Mouse (Mus musculus) embryonic facial prominence, embryonic 11.5 days (tissue): ENCODE data around the gene Plcxd3. TPM values are rescaled to one million over a fixed set of nuclear protein-coding genes. Genes with fewer than 3 reads are reported as not detected.
A peak's percentile ranks its signal among the peaks of the same experiment; 100 is the strongest.

Source experiments
- ATAC-seq: fragments of 200-750 bp; cut with Nextera tagmentation; replicated peaks from 2 replicates; pipeline ENCODE4 v1.8.0; 2017; ENCODE audit warnings: low read depth; ENCODE audit not compliant: insufficient number of reproducible peaks, low FRiP score, low TSS enrichment
- DNase-seq: peaks from one replicate; pipeline ENCODE4 v3.0.0-alpha.2; 2015; ENCODE audit warnings: low spot score
- H3K27ac ChIP-seq: fragments of 300-500 bp; sonication (generic); replicated peaks from 2 replicates; pipeline ENCODE4 v1.5.1; 2014; ENCODE audit warnings: mild to moderate bottlenecking, low read depth, low read length, control low read depth
- H3K27me3 ChIP-seq: fragments of 300-500 bp; sonication (generic); 2 replicates; pipeline ENCODE4 v1.6.1; 2014; ENCODE audit warnings: mild to moderate bottlenecking, low read length, moderate library complexity, mixed read lengths; ENCODE audit not compliant: control insufficient read depth, insufficient read depth
- H3K36me3 ChIP-seq: fragments of 300-500 bp; sonication (generic); replicated peaks from 2 replicates; pipeline ENCODE4 v1.6.1; 2014; ENCODE audit warnings: low read depth, mild to moderate bottlenecking, low read length, moderate library complexity, mixed read lengths; ENCODE audit not compliant: control insufficient read depth, insufficient read depth
- H3K4me1 ChIP-seq: fragments of 300-500 bp; sonication (generic); 2 replicates; pipeline ENCODE4 v1.6.1; 2014; ENCODE audit warnings: low read length, mixed read lengths; ENCODE audit not compliant: control insufficient read depth, insufficient read depth
- H3K4me2 ChIP-seq: fragments of 300-500 bp; sonication (generic); 2 replicates; pipeline ENCODE4 v1.6.1; 2014; ENCODE audit warnings: low read depth, mild to moderate bottlenecking, control low read depth, low read length, moderate library complexity
- H3K4me3 ChIP-seq: fragments of 300-500 bp; sonication (generic); 2 replicates; pipeline ENCODE4 v1.5.1; 2014; ENCODE audit warnings: low read depth, low read length, control low read depth
- H3K9ac ChIP-seq: fragments of 300-500 bp; sonication (generic); replicated peaks from 2 replicates; pipeline ENCODE4 v1.6.1; 2014; ENCODE audit warnings: mild to moderate bottlenecking, control low read depth, low read length
- H3K9me3 ChIP-seq: fragments of 300-500 bp; sonication (generic); replicated peaks from 2 replicates; pipeline ENCODE4 v1.6.1; 2016; ENCODE audit warnings: mild to moderate bottlenecking, low read length, inconsistent platforms, mixed read lengths; ENCODE audit not compliant: control insufficient read depth
- WGBS: fragments of 180-500 bp; shearing (Covaris S2); extraction: QIAGEN DNeasy Blood & Tissue Kit; methylation state at CpG from one replicate; pipeline ENCODE4 v1.1.7; 2014; 5-methylcytosine and 5-hydroxymethylcytosine counted together
- polyA plus RNA-seq: library from polyadenylated mRNA; unstranded; fragments of >200 nt; fragmentation: Nextera tagmentation; extraction: Ambion mirVana; gene quantifications from 2 replicates; pipeline ENCODE4 v1.2.1, GENCODE M21; 2014

The Plcxd3 gene
- polyA plus RNA-seq, 1 experiment from 2014 or later = 3.6 TPM

- Histone ChIP-seq H3K9ac (peak overlapping the region; percentile 22), H3K4me2 (peak overlapping the region; percentile 80), H3K9me3 (no peaks in the 10 kb centered on the region), H3K27ac (no peak overlapping the region), H3K4me3 (peak overlapping the region; percentile 44), H3K4me1 (no peaks in the 10 kb centered on the region), H3K27me3 (no peaks in the 10 kb centered on the region), H3K36me3 (no peaks in the 10 kb centered on the region)
- no peak for ATAC-seq
- no peak for DNase-seq
- WGBS = 22% methylated on average over 6 of the region's 6 CpGs
These were observed 264 bp upstream of the Plcxd3 start for GRCm38 (mm10) chr15:4375031-4375422.

- Histone ChIP-seq H3K4me2 (peak overlapping the region; percentile 80), H3K27ac (no peak overlapping the region), H3K27me3 (no peaks in the 10 kb centered on the region), H3K9ac (no peak overlapping the region; the same call in 1 of the 2 replicates), H3K4me1 (no peaks in the 10 kb centered on the region), H3K9me3 (no peaks in the 10 kb centered on the region), H3K36me3 (no peaks in the 10 kb centered on the region), H3K4me3 (peak overlapping the region; percentile 44)
- WGBS = 15% methylated on average over 8 of the region's 8 CpGs
- peak; percentile 4 for DNase-seq
- no peak for ATAC-seq
These were observed 935 bp downstream of the Plcxd3 start for GRCm38 (mm10) chr15:4376221-4376631.

- H3K9ac ChIP-seq = no peak overlapping the region
- H3K9me3 ChIP-seq = no peaks in the 10 kb centered on the region
- no peaks in the 10 kb centered on the region for H3K4me1 ChIP-seq
- ATAC-seq = no peak
- no peak for DNase-seq
- H3K36me3 ChIP-seq = no peaks in the 10 kb centered on the region
- no peak overlapping the region for H3K4me2 ChIP-seq
- H3K27ac ChIP-seq = no peak overlapping the region
- H3K27me3 ChIP-seq = no peaks in the 10 kb centered on the region
- WGBS = 47% methylated on average over 5 of the region's 5 CpGs
- no peak overlapping the region for H3K4me3 ChIP-seq
These were observed 3.5 kb downstream of the Plcxd3 start for GRCm38 (mm10) chr15:4378766-4379165.

- Histone ChIP-seq H3K27me3 (no peaks in the 10 kb centered on the region), H3K36me3 (no peaks in the 10 kb centered on the region)
- no peak for ATAC-seq
These were observed 12.5 kb downstream of the Plcxd3 start for GRCm38 (mm10) chr15:4387774-4388173.

GRCm38 (mm10) chr15:4400096-4400495 lies 24.8 kb downstream of the Plcxd3 start:
- Histone ChIP-seq H3K27me3 (no peaks in the 10 kb centered on the region), H3K4me3 (no peak overlapping the region), H3K9ac (no peak overlapping the region), H3K4me2 (no peak overlapping the region), H3K9me3 (no peaks in the 10 kb centered on the region), H3K27ac (no peak overlapping the region), H3K4me1 (no peaks in the 10 kb centered on the region), H3K36me3 (no peaks in the 10 kb centered on the region)
- WGBS = 58% methylated on average over 4 of the region's 4 CpGs
- no peak for DNase-seq
- no peak for ATAC-seq

More at GRCm38 (mm10) chr15:4387774-4388173, 12.5 kb downstream of the Plcxd3 start:
- no peak overlapping the region for H3K4me3 ChIP-seq
- no peak overlapping the region for H3K27ac ChIP-seq
- no peaks in the 10 kb centered on the region for H3K9me3 ChIP-seq
- H3K9ac ChIP-seq = no peak overlapping the region
- DNase-seq = no peak
- H3K4me2 ChIP-seq = no peak overlapping the region
- H3K4me1 ChIP-seq = no peaks in the 10 kb centered on the region

GRCm38 (mm10) chr15:4411333-4411732 lies 36.0 kb downstream of the Plcxd3 start:
- no peak overlapping the region for H3K4me2 ChIP-seq
- H3K9ac ChIP-seq = no peak overlapping the region
- WGBS = 60% methylated on average over 2 of the region's 2 CpGs
- DNase-seq (no peak), ATAC-seq (no peak)
- no peaks in the 10 kb centered on the region for H3K27me3 ChIP-seq
- no peak overlapping the region for H3K27ac ChIP-seq
- H3K4me1 ChIP-seq = no peaks in the 10 kb centered on the region
- H3K4me3 ChIP-seq = no peak overlapping the region
- no peaks in the 10 kb centered on the region for H3K36me3 ChIP-seq
- H3K9me3 ChIP-seq = no peaks in the 10 kb centered on the region

GRCm38 (mm10) chr15:4440081-4440480 lies 64.8 kb downstream of the Plcxd3 start:
- Histone ChIP-seq H3K27ac (no peak overlapping the region), H3K9me3 (no peaks in the 10 kb centered on the region), H3K9ac (no peak overlapping the region), H3K27me3 (no peaks in the 10 kb centered on the region), H3K4me1 (no peaks in the 10 kb centered on the region), H3K4me3 (no peak overlapping the region), H3K36me3 (no peaks in the 10 kb centered on the region), H3K4me2 (no peak overlapping the region)
- ATAC-seq (no peak), DNase-seq (no peak)

GRCm38 (mm10) chr15:4496182-4496581 lies 120.9 kb downstream of the Plcxd3 start:
- no peak overlapping the region for H3K27ac ChIP-seq
- no peaks in the 10 kb centered on the region for H3K27me3 ChIP-seq
- DNase-seq (no peak), ATAC-seq (no peak)
- H3K4me1 ChIP-seq = no peaks in the 10 kb centered on the region
- H3K9me3 ChIP-seq = no peaks in the 10 kb centered on the region
- no peak overlapping the region for H3K9ac ChIP-seq
- no peak overlapping the region for H3K4me2 ChIP-seq
- WGBS = 81% methylated on average over 3 of the region's 3 CpGs
- no peak overlapping the region for H3K4me3 ChIP-seq
- no peaks in the 10 kb centered on the region for H3K36me3 ChIP-seq
